Mouse (Mus musculus) cerebellum, postnatal 14 days (tissue): ENCODE data around the gene Plppr5.

Experiments
- DNase-seq, 2 experiments: peaks; one replicate each; pipeline ENCODE4 v3.0.0; 2021; ENCODE audit warnings: mixed read lengths in 2 of 2

Plppr5 gene

DNA sequence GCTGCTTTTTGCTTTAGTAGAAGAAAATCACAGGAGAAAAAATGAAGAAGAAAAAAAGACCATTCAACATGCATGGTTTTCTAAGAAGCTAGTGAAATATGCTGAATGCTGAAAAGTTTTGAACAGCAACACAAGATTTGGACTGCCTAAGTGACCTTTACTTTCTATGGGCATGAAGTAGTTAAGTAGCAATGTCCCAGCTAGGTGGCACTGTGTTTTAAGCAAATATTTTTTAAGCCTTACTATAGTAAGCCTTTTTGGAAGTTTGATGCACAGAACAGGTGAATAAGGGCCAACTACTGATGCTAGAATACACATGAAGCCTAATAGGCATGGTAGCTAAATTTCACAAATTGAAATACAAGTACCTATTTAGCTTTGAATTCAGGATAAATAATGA is 134.2 kb downstream of the Plppr5 start:
- peak; percentile 7 to 24 for DNase-seq

DNA sequence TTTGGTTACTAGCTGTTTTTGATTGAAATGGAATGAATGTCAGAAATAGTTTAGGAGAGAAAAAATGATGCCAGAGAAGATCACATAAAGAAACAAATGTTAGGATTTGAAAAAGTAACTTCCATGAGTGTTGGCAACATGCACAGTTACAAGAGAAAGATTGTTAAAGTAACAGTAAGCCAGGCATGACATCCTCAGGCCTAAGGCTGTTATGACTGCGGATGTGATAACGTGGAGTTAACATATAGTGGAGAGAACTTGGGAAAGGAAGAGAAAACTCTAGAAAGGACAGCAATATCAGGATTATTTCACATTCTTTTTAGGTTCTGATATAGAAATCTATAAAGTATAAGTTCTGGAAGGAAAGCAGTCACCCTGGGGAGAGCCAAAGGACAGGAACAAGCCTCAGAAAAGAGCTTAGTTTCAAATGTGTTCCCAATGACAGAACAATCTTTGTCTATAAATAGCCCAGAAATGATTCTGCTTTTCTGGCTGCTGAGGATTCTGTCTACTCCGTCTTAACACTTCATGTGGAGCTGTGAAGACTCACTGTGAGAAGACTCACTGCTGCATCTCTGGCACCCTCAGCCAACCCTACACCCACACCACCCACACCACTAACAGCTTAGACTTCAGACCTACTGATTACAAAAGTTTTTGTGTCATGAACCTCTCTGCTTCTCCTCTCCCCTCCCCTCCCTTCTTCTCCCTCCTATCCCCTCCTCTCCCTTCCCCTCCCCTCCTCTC is 142.1 kb downstream of the Plppr5 start:
- no peak for DNase-seq

DNA sequence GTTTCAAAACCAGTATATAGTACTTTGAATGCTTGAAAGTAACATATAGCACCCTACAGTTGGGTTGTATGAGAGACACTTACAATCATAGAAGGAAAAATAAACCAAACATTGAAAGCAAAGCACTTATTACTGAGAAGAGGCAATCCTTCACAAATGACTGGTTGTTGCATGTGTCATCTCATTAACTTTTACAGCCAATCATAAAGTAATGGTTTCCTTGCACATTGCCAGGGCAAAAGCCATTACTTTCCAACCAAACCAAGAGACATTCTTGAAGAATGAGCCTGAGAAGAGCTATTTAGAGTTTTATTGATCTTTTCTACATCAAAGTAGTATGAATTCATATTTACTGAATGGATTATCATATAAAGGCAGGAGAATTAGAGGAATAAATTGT is 148.8 kb downstream of the Plppr5 start:
- DNase-seq: no peak

GRCm38 (mm10) chr3:117724521-117724920 is 149.9 kb downstream of the Plppr5 start:
- DNase-seq: no peak

- no peak for DNase-seq
Measured at GRCm38 (mm10) chr3:117725501-117725900, 150.9 kb downstream of the Plppr5 start.

DNA sequence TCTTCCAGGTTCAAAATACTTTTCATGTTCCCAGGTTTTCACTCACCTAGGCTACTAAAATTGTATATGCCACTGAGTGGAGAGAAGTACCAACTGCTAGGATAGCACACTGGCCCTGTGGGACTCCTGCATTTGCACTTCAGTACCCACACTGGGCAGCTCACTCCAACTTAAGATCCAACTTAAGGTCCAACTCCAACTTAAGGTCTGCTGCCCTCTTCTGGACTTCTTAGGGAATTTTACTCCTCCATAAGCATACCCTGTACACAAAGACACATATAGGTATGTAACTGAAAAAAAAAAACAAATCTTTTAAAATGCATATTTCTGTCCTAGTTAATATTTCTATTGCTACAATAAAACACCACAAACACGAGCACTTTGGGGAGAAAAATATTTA is 153.5 kb downstream of the Plppr5 start:
- no peak for DNase-seq

DNA sequence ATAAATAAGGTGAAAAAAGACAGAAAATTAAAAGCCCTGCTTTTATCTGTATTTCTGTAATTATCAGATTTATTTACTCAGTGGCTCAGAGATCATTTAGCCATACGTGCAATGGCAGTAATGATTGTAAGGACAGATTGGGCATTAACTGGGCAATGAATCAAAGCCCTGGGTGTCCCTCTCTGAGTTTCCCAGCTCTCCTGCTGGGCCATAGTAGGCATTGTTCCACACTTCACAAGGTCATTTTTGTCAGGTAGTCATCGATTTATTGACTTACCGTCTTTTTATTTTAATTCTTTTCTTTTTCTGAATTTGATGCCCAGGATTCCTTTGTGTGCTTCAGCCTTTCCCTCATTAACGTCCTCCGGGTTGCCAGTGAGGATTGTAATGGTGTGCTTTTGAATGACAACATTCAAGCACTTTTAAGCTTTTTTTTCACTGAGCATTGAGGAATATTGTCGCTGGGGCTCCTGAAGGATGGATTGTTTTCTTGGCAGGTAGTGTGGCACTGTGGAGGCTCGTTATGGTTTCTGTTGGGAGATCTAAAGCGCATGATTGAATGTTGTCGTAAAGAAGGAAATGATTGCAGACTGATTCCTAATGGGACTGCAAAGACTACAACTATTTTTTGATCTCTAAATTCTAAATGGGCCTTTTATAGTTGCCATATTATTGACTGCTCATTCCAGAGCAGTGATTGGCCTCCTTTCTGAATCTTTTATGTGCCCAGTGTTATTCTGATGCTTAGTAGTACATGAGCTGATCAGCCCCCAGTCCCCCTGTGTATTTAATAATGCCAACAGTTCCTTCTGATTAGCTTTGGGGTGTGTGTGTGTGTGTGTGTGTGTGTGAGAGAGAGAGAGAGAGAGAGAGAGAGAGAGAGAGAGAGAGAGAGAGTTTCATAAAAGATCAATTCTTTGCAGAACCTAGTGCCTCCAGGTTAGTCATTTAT is 154.8 kb downstream of the Plppr5 start:
- DNase-seq: peak; percentile 15 to 52

DNA sequence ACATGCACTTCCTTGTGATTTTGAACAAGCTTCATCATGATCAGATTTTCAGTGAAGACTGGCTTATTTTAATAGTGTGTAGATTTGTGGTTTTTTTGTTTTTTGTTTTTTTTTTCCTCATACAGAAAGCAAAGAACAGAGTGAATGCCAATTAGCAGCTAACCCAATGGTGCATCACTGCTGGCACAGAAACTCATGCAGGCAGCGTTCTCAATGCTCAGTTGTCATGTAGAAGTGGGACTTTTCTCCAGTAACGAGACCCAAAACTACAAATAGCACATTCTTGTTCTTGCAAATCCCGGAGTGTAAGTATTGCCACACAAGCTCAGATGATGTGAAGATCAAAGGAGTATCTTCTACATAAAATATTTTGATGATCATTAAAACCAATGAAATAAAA is 156.9 kb downstream of the Plppr5 start:
- peak; percentile 38 to 61 for DNase-seq

GRCm38 (mm10) chr3:117732661-117733060 is 158.0 kb downstream of the Plppr5 start:
- DNase-seq: peak in 1 of 2 experiments; percentile 24
